Mouse (Mus musculus) left cerebral cortex, postnatal 36 days (tissue): ENCODE results near the gene Ugt1a5. TPM values are rescaled to one million over a fixed set of nuclear protein-coding genes. Genes with fewer than 3 reads are reported as not detected.
"Not testable (repeated sequence)": the region's sequence is repeated elsewhere in the genome, so short reads cannot be mapped to it uniquely, and the experiment has no call there.

Experiments used
- DNase-seq, 2 experiments: peaks; one replicate each; pipeline ENCODE4 v3.0.0; 2021 to 2022; ENCODE audit warnings: low spot score in 2 of 2, mixed read lengths in 1 of 2
- intact Hi-C: fragments of 180-260 bp; cut with DNase I; formaldehyde crosslinking; loops from one replicate; pipeline ENCODE4 v1.15.1; 2025
- total RNA-seq, 2 experiments: library from RNA; stranded (reverse); gene quantifications; 2 replicates each; pipeline ENCODE4 v1.2.3; 2021

Gene Ugt1a5
- total RNA-seq, 2 experiments from 2014 or later = not detected

DNA sequence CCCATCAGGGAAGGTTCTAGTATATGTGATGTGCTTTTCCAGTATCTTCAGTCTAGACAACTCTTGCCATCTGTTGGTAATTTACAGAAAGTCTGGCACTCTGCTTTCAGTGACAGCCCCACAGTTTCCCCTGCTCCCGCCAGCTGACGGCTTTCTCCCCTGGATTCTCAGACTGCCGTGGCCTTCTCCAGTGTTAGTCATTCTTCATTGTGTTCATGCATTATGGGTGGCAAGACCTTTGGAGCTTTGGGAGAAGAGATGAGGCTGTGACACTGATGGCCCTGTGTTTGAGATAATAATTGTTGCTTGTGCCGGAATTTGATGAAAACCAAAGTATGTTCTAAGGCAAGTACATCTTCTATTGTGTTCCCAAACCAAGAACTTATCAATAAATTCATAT, 52.8 kb downstream of the Ugt1a5 start:
- DNase-seq = no peak
- intact Hi-C loops = no loop called here

DNA sequence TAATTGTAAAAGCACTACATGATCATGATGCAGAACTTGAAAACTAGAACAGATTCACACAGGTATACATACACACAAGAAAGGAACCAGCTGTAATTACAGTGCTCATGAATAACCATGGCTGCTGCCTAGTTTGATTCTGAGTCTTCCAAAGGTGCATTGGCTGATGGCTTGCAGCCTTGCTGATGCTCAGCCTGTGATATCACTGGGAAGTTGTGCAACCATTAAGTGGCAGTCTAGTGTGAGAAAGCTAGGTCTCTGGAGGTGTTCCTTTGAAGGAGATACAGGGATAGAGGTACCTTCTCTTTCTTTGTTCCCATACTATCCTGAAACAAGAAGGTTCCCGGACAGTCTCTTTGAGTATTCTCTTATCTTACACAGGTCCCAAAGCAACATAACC, 53.2 kb downstream of the Ugt1a5 start:
- intact Hi-C loops = no loop called here
- DNase-seq = no peak

GRCm38 (mm10) chr1:88220336-88220735, 54.5 kb downstream of the Ugt1a5 start:
- DNase-seq = no peak
- intact Hi-C loops = loop anchor here (5.0 kb wide), 1 partner anchor 82 kb away; no protein-coding TSS in a partner anchor

DNA sequence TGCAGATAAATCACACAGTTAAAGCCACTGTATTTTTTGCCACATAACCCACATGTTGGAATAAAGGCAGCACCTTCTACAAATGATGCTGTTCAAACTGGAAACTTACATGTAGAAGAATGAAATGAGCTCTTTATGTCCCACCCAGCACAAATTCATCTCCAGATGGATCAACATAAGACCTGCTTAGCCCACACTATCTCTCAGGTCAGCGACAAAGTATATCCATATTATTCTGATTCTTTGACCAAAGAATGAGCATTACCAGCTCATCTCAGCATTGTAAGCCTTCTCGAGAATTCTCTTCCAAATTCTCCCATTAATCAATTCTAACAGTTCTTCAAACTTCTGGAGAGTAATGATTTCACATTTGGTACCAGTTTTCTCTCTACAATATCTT, 56.4 kb downstream of the Ugt1a5 start:
- DNase-seq = no peak
- intact Hi-C loops = loop anchor here (5.0 kb wide), 1 partner anchor 80 kb away; no protein-coding TSS in a partner anchor

DNA sequence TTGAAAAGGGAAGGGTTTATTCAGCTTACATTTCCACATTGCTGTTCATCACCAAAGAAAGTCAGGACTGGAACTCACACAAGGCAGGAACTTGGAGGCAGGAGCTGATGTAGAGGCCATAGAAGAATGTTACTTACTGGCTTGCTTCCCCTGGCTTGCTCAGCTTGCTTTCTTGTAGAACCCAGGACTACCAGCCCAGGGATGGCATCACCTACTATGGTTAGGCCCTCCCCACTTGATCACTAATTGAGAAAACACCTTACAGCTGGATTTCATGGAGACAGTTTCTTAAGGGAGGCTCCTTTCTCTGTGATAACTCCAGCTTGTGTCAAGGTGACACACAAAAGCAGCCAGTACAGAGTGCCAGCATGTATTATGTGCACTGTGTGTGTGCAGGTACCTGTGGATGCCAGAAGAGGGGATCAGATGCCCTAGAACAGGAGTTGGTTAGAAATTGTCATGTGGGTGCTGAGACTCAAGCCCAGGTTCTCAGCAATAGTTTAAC, 57.3 kb downstream of the Ugt1a5 start:
- intact Hi-C loops = loop anchor here (5.0 kb wide), 1 partner anchor 79 kb away; no protein-coding TSS in a partner anchor
- DNase-seq = not testable (repeated sequence)

GRCm38 (mm10) chr1:88223591-88223990, 57.8 kb downstream of the Ugt1a5 start:
- intact Hi-C loops = loop anchor here (5.0 kb wide), 1 partner anchor 79 kb away; no protein-coding TSS in a partner anchor
- peak in 1 of 2 experiments; percentile 4 for DNase-seq

GRCm38 (mm10) chr1:88224029-88224776, 58.4 kb downstream of the Ugt1a5 start:
- no peak for DNase-seq
- intact Hi-C loops = loop anchor here (5.0 kb wide), 1 partner anchor 78 kb away; no protein-coding TSS in a partner anchor

DNA sequence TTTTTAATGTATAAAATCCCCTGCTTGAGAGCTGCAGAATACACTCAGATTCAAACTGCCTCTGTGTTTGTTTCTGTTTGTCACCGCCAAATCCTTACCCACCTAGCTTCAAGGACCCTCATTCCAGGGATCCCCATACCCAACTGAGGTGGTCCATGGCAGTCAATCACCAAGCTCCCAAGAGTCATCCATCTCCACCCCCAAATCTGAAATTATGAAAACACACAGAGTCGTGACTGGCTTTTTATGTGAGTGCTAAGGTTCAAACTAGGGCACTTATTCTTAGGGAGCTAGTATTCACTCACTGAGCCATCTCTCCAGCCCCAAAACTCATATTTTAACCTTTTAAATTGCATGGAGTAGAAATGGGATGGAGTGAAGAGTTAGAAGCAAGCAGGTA, 59.5 kb downstream of the Ugt1a5 start:
- DNase-seq, intact Hi-C loops: not testable (repeated sequence)

GRCm38 (mm10) chr1:88225741-88226140, 59.9 kb downstream of the Ugt1a5 start:
- no peak for DNase-seq
- intact Hi-C loops = no loop called here

GRCm38 (mm10) chr1:88226670-88227379, 61.0 kb downstream of the Ugt1a5 start, which contains the start of gene Mroh2a:
Gene Mroh2a (plus strand): TSS chr1:88226986.
- intact Hi-C loops = no loop called here
- no peak for DNase-seq

- no peak for DNase-seq
- intact Hi-C loops = no loop called here
These were observed 61.7 kb downstream of the Ugt1a5 start for GRCm38 (mm10) chr1:88227482-88227881.

DNA sequence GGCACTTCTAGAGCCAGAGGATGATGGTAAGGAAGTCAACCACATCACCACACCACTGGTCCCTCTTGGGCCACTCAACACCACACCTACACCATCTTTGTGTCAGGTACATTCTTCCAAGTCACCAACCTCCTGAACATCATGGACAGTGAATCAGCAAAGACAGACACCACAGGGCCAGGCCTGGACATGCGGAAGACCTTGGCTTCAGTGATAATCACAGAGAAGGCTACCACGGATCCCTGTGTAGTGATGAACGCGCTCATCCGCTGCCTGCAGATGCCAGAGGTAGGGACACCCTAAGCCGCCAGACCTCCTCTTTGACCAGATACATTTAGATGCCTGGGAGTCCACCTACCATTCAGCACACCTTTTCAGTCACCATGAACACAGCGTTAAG, 62.3 kb downstream of the Ugt1a5 start:
- DNase-seq = no peak
- intact Hi-C loops = no loop called here

GRCm38 (mm10) chr1:88229566-88229965, 63.8 kb downstream of the Ugt1a5 start:
- no peak for DNase-seq
- intact Hi-C loops = no loop called here

- intact Hi-C loops = no loop called here
- DNase-seq = no peak
These were observed 64.2 kb downstream of the Ugt1a5 start for GRCm38 (mm10) chr1:88229986-88230385.

GRCm38 (mm10) chr1:88230421-88230820, 64.6 kb downstream of the Ugt1a5 start:
- no peak for DNase-seq
- intact Hi-C loops = no loop called here

DNA sequence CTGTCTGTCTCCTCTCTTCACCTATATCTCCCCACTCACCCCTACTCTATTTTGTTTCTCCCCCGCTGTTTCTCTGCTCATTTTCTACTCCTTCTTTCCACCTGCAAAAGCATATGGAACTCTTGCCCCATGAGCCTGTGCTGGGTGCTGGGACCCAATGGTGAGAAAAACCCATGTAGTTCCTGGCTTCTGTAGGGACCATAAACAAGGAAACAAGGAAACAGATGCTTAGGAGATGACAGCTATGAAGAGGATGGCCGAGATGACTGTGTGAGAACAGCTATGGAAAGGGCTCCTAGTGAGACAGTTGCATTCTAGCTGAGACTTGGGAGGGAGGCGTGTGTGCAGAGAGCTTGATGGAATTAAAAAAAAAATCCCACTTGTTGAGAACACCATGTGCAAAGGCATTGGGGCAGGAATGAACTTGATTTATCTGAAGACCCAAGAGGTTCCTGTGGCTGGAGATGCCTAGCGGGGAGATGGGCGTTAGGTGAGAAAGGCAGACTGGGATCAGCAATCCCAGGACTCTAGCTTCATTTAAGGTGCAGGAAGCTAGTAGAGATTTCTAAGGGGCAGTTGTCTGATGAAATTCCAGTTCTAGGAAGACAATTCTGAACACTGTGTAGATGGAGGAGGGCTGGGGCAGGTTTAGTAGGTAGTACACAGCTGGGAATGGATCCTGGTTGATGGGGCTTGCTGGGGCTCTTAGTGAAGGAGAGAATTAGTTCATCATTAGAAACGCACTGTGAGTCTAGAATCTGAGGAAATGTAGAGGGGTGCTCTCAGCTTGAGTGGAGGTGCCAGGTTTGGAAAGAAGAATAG, 65.4 kb downstream of the Ugt1a5 start:
- no peak for DNase-seq
- intact Hi-C loops = no loop called here

DNA sequence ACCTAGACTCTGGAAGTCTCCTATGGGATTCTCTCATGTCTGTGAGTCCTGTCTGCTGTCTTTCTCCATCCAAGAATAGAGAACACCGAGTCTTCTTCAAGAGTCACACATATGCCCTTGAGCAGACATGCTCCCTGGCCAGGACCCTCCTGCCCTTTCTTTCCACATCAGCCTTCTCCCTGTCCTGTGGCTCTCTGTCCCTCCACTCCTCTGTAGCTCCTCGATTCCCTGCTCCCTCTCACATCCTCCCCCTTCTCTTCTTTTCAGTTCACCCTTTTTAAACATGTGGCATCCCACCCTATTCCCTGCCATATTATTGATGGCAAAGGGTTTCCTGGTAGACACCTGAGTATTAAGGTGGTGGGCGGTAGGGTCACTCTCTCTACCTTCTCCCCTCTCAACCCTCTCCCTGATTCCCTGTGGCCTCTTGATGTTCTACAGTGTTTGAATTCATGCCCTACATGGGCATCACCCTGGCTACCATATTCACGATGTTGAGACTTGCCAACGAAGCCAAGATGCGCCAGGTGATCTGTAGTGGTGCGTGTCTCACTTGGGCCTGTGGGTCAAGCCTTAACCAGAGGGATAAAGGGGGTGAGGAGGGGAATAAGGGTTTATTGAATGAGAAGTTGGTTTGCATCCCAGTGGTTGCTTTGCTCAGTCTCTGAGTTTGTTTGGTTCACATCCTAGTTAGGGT, 66.1 kb downstream of the Ugt1a5 start:
- intact Hi-C loops = no loop called here
- no peak for DNase-seq

- intact Hi-C loops = no loop called here
- DNase-seq = no peak
These were observed 67.0 kb downstream of the Ugt1a5 start for GRCm38 (mm10) chr1:88232664-88233380.
